Mouse (Mus musculus) hindbrain, embryonic 13.5 days (tissue): ENCODE measurements around the gene Coro2a. TPM values are rescaled to one million over a fixed set of nuclear protein-coding genes. Genes with fewer than 3 reads are reported as not detected.
"Not testable (repeated sequence)": the region's sequence is repeated elsewhere in the genome, so short reads cannot be mapped to it uniquely, and the experiment has no call there.

ENCODE experiments used
- ATAC-seq: fragments of 200-750 bp; cut with Nextera tagmentation; 2 replicates; pipeline ENCODE4 v1.8.0; 2017; ENCODE audit warnings: moderate TSS enrichment; ENCODE audit not compliant: low FRiP score
- H3K27ac ChIP-seq: fragments of 300-500 bp; sonication (generic); 2 replicates; pipeline ENCODE4 v1.5.1; 2015; ENCODE audit warnings: inconsistent platforms, mild to moderate bottlenecking, moderate library complexity
- H3K27me3 ChIP-seq: fragments of 300-500 bp; sonication (generic); 2 replicates; pipeline ENCODE4 v1.6.1; 2015; ENCODE audit warnings: mild to moderate bottlenecking, inconsistent platforms
- H3K36me3 ChIP-seq: fragments of 300-500 bp; sonication (generic); 2 replicates; pipeline ENCODE4 v1.6.1; 2015; ENCODE audit warnings: mild to moderate bottlenecking, inconsistent platforms
- H3K4me1 ChIP-seq: fragments of 300-500 bp; sonication (generic); replicated peaks from 2 replicates; pipeline ENCODE4 v1.6.1; 2015; ENCODE audit warnings: inconsistent platforms
- H3K4me2 ChIP-seq: fragments of 300-500 bp; sonication (generic); 2 replicates; pipeline ENCODE4 v1.6.1; 2015; ENCODE audit warnings: inconsistent platforms, mild to moderate bottlenecking, moderate library complexity
- H3K4me3 ChIP-seq: fragments of 300-500 bp; sonication (generic); 2 replicates; pipeline ENCODE4 v1.5.1; 2015; ENCODE audit warnings: mild to moderate bottlenecking, inconsistent platforms
- H3K9ac ChIP-seq: fragments of 300-500 bp; sonication (generic); 2 replicates; pipeline ENCODE4 v1.6.1; 2015; ENCODE audit warnings: mild to moderate bottlenecking, inconsistent platforms
- H3K9me3 ChIP-seq: fragments of 300-500 bp; sonication (generic); 2 replicates; pipeline ENCODE4 v1.6.1; 2016; ENCODE audit warnings: inconsistent platforms
- WGBS: fragments of 180-500 bp; shearing (Covaris S2); methylation state at CpG from one replicate; pipeline ENCODE4 v1.1.7; 2015; 5-methylcytosine and 5-hydroxymethylcytosine counted together
- polyA plus RNA-seq: library from polyadenylated mRNA; unstranded; fragments of >200 nt; fragmentation: Nextera tagmentation; extraction: Ambion mirVana; gene quantifications from 2 replicates; pipeline ENCODE4 v1.2.1, GENCODE M21; 2015

Gene Coro2a
- polyA plus RNA-seq, 1 experiment from 2014 or later: 6.0 TPM

DNA sequence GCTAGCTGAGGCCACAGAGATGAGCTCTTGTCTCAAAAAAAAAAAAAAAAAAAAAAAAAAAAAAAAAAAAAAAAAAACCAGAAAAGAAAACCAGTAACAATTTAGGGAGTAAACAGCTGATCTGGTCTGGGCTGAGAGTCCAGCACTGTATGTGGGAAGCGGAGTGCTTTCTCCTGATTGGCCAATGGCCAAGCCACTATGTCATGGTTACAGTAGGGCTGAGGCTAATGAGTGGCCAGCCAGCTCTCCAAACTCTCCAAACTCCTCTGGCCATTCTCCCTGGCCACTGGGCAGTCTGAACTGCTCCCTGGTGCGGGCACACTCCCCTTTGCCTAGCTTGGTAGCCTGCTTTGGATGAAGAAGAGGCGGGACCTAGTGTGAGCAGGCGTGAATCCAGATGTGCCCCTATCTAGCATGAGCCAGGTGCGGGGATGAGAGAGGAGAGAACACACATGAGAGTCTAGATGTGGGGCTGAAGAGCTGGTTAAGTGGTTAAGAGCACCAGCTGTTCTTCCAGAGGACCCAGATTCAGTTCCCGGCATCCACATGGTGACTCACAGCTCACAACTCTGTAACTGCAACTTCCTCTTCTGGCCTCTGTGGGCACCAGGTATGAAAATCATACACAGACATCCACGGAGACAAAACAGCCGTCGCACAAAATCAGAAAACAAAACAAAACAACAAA, 10.0 kb downstream of the Coro2a start:
- H3K27me3 ChIP-seq: 0 out of 2 replicates have a peak, but pooled peaks cover 2% of the 10 kb centered on the region
- no peak overlapping the region for H3K4me2 ChIP-seq
- no peak overlapping the region for H3K4me3 ChIP-seq
- no peaks in the 10 kb centered on the region for H3K36me3 ChIP-seq
- WGBS: 95% methylated on average over 9 of the region's 9 CpGs
- no peak for ATAC-seq
- no peak overlapping the region for H3K27ac ChIP-seq
- no peaks in the 10 kb centered on the region for H3K9me3 ChIP-seq
- no peak overlapping the region for H3K9ac ChIP-seq
- 0 out of 2 replicates have a peak, but pooled peaks cover 4% of the 10 kb centered on the region for H3K4me1 ChIP-seq

DNA sequence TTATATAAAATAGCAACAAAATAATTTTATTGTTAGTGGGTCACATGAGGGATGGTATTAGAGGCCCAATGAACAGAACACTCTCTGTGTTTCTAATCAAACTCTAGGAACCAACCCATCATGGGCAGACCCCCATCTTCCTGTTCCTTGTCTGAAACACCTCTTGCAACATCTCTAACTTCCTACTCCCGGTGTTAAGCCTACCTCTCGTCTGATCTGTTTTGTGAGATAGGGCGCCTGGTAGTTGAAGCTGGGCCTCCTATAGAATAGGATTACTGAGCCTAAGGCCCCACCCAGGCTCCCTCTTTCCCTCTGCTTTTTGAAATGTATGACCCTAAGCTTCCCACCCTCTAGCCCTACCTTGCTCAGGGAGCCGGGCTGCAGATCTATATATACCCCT, 11.2 kb downstream of the Coro2a start:
- Histone ChIP-seq H3K4me3 (no peak overlapping the region), H3K9ac (no peak overlapping the region), H3K4me2 (no peak overlapping the region), H3K4me1 (peaks cover 4% of the 10 kb centered on the region; the same call in 1 of the 2 replicates), H3K36me3 (no peaks in the 10 kb centered on the region), H3K27me3 (no peaks in the 10 kb centered on the region), H3K27ac (no peak overlapping the region), H3K9me3 (no peaks in the 10 kb centered on the region)
- no peak for ATAC-seq
- 84% methylated on average over 4 of the region's 4 CpGs for WGBS

DNA sequence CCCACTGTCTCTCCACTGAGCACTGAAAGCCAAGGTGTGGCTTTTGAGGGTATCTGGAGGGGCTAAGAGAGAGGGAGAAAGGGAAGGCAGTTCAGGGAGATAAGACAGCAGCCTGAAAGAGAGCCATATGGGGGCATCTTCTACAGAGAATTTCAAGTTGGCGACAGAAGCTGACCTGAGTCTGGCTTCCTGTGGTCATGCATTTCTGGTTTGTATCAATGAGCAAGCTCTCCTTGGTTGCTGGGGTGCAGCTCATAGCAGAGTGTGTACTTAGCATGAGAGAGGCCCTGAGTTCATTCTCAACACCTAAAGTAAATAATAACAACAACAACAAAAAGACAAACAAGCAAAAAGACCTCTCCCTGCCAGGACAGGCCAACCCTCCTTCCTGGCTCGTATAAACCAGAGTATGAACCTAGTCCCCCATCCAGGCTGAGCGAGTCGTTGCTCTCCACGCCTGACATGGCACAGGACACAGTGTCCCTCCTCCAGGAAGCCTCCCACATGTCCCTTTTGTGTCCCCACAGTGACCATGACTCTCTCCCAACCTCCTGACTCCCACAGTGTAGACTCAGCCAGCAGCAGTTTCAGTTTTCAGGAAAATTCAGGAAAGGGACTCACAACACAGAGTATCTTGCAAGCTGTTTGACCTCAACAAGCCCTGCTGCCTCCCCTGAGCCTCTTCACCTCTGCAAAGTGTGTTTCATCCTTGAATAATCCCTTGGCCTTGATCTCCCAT, 11.9 kb downstream of the Coro2a start:
- 73% methylated on average over 5 of the region's 5 CpGs for WGBS
- Histone ChIP-seq H3K9me3 (no peaks in the 10 kb centered on the region), H3K9ac (no peak overlapping the region), H3K36me3 (no peaks in the 10 kb centered on the region), H3K4me2 (no peak overlapping the region), H3K4me1 (peaks cover 4% of the 10 kb centered on the region; the same call in 1 of the 2 replicates), H3K27me3 (no peaks in the 10 kb centered on the region), H3K27ac (no peak overlapping the region), H3K4me3 (no peak overlapping the region)
- ATAC-seq: no peak

DNA sequence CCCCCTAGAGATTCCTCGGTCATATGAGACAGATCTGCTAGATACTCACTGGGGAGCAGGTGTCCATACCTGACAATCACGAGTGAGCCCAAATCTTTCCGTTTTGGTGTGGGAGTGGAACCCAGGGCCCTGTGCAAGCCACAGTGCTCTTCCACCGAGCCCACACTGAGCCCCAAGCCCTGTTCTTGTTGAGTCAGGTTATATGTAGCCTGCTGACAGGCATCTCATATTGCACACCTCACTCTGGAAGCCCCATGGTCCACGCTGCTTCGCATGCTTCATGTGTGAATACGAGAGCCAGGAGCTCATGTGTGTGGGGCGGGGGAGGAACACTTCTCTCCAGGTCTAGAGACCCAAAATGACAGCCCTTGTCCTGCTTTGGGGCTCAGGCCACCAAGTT, 12.9 kb downstream of the Coro2a start:
- Histone ChIP-seq H3K27ac (no peak overlapping the region), H3K36me3 (no peaks in the 10 kb centered on the region), H3K27me3 (no peaks in the 10 kb centered on the region), H3K4me1 (peaks cover 4% of the 10 kb centered on the region; the same call in 1 of the 2 replicates), H3K4me3 (no peak overlapping the region), H3K9ac (no peak overlapping the region), H3K9me3 (no peaks in the 10 kb centered on the region), H3K4me2 (no peak overlapping the region)
- no peak for ATAC-seq
- 89% methylated on average over 8 of the region's 8 CpGs for WGBS

DNA sequence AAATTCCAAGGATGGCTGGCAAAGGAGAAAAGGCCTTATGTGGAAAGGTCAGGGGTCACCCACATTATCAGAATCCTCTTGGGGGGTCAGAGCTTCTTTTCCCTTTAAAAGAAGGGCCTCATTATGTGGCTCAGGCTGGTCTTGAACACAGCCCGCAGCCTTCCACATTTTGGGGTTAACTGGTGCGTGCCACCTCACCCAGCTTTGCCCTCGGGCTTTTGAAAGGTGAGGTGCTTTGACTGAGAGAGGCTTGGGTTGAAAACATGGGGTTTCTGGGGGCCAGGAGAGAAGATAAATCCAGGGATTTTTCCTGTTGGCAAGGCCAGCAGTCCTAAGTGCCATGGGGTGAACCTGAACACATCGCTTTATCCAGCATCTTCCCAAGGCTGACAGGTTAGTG, 15.5 kb downstream of the Coro2a start:
- no peaks in the 10 kb centered on the region; the same call in 1 of the 2 replicates for H3K4me1 ChIP-seq
- no peak overlapping the region for H3K4me2 ChIP-seq
- no peak overlapping the region for H3K9ac ChIP-seq
- ATAC-seq: no peak
- H3K36me3 ChIP-seq: no peaks in the 10 kb centered on the region
- WGBS: 69% methylated on average over 4 of the region's 4 CpGs
- no peak overlapping the region for H3K27ac ChIP-seq
- no peaks in the 10 kb centered on the region for H3K27me3 ChIP-seq
- H3K9me3 ChIP-seq: 0 out of 2 replicates have a peak, but pooled peaks cover 3% of the 10 kb centered on the region
- no peak overlapping the region for H3K4me3 ChIP-seq

DNA sequence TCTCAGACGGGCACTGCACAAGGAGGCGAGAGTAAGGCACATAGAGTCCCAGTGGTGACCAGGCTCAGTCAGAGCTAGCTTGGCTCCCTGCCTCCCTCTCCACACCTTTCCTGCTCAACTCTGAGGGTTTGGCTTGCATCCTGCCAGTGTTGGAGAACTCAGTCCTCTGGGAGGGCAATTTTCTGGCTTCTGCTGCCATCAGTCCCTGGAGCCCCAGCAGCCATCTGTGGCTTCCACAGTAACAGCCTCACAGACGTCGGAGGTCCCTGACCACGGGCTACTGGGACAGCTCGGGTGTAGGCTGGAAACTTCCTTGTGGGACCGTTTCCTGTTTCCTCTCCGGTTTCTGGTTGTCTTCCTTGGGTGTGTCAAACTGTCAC, 16.2 kb downstream of the Coro2a start:
- H3K9me3 ChIP-seq: 0 out of 2 replicates have a peak, but pooled peaks cover 4% of the 10 kb centered on the region
- no peak for ATAC-seq
- H3K36me3 ChIP-seq: no peaks in the 10 kb centered on the region
- no peak overlapping the region for H3K4me3 ChIP-seq
- no peak overlapping the region for H3K9ac ChIP-seq
- H3K4me1 ChIP-seq: no peaks in the 10 kb centered on the region; the same call in 1 of the 2 replicates
- no peak overlapping the region for H3K27ac ChIP-seq
- no peaks in the 10 kb centered on the region for H3K27me3 ChIP-seq
- WGBS: 80% methylated on average over 8 of the region's 8 CpGs
- no peak overlapping the region for H3K4me2 ChIP-seq

DNA sequence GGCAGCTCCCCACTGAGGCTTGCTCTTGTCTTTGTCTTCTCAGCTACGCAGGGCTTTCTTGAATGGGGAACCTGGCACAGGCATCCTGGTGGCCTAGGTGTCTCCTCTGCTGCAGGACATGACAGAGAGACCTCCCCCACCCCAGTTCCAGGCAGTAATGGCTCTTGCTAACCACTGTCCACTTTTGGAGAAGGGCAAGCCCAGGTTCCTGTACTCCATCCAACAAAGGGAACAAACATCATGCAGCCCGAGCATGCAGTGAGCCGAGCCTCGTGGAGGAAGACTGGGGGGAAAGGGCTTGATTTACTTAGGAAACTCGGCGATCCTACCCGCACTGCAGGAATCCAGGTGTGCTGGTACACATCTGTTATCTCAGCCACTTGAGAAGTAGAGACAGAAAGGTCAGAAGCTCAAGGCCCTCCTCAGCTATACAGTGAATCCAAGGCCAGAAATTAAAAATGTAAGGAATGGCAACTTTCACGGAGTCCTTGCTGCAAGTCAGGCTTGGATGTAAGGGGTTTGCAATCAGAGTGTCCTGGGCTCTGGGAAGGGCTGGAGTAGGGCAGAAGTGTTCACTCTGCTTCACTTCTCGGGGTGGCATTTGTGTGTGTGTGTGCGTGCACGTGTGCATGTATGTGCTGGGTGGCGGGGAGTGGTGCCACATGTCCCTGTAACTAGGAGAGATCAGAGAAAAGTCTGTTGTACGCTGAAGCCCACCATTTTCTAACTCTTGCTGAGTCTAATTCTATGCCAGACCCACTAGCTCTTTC, 16.8 kb downstream of the Coro2a start:
- H3K9me3 ChIP-seq: 0 out of 2 replicates have a peak, but pooled peaks cover 4% of the 10 kb centered on the region
- no peak overlapping the region for H3K4me3 ChIP-seq
- no peaks in the 10 kb centered on the region for H3K27me3 ChIP-seq
- no peak overlapping the region for H3K9ac ChIP-seq
- WGBS: 75% methylated on average over 13 of the region's 13 CpGs
- H3K27ac ChIP-seq: no peak overlapping the region
- no peaks in the 10 kb centered on the region; the same call in 1 of the 2 replicates for H3K4me1 ChIP-seq
- no peak for ATAC-seq
- H3K36me3 ChIP-seq: no peaks in the 10 kb centered on the region
- no peak overlapping the region for H3K4me2 ChIP-seq

DNA sequence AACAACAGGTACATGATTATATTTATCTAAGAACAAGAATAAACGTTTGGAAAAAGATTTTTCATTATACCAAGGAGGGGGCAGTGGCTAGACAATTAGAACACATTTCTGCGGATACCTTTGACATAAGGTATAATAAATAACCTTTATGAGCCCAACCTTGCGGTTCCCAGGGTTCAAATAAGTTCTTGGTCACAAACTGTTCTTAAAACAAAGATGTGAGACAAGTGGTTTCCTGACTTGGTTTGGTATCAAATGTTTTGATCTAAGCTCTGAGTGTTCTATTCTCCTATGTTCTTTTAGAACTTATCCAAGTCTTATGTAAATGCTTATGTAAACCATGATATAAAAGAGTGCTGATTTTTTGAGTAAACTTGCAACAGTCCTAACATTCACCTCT, 17.5 kb downstream of the Coro2a start:
- ATAC-seq, H3K4me3 ChIP-seq, H3K9ac ChIP-seq, H3K27me3 ChIP-seq, H3K4me2 ChIP-seq, H3K27ac ChIP-seq, H3K4me1 ChIP-seq, H3K36me3 ChIP-seq, H3K9me3 ChIP-seq: not testable (repeated sequence)
- 80% methylated on average over 3 of the region's 3 CpGs for WGBS

DNA sequence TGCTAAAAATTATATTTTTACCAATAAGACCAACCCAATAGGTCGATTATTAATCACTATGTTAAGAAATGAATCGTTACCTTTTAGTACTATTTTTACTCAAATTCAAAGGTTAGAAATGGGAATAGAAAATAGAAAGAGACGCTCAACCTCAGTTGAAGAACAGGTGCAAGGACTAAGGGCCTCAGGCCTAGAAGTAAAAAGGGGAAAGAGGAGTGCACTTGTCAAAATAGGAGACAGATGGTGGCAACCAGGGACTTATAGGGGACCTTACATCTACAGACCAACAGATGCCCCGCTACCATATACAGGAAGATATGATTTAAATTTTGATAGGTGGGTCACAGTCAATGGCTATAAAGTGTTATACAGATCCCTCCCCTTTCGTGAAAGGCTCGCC, 17.9 kb downstream of the Coro2a start:
- not testable (repeated sequence) for H3K4me3 ChIP-seq, H3K9ac ChIP-seq, H3K27ac ChIP-seq, ATAC-seq, H3K4me1 ChIP-seq, H3K9me3 ChIP-seq, H3K36me3 ChIP-seq, H3K27me3 ChIP-seq, H3K4me2 ChIP-seq
- 91% methylated on average over 2 of the region's 6 CpGs for WGBS

DNA sequence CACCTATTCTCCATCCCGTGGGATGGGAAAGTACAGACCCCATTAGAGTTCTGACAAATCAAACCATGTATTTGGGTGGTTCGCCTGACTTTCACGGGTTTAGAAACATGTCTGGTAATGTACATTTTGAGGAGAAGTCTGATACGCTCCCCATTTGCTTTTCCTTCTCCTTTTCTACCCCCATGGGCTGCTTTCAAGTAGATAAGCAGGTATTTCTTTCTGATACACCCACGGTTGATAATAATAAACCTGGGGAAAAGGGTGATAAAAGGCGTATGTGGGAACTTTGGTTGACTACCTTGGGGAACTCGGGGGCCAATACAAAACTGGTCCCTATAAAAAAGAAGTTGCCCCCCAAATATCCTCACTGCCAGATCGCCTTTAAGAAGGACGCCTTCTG, 20.0 kb downstream of the Coro2a start:
- not testable (repeated sequence) for ATAC-seq, H3K4me1 ChIP-seq, H3K4me2 ChIP-seq, H3K9ac ChIP-seq, H3K9me3 ChIP-seq, H3K27me3 ChIP-seq, H3K27ac ChIP-seq, H3K36me3 ChIP-seq, H3K4me3 ChIP-seq
- WGBS: 88% methylated on average over 9 of the region's 9 CpGs

DNA sequence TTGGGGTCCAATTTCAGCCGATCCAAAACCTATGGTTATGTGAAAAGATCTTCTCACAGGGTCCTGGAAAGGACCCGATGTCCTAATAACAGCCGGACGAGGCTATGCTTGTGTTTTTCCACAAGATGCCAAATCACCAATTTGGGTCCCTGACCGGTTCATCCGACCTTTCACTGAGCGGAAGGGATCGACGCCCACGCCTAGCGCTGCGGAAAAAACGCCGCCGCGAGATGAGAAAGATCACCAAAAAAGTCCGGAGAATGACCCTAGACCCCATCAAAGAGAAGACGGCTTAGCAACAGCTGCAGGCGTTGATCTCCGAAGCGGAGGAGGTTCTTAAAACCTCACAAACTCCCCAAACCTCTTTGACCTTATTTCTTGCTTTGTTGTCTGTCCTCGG, 20.4 kb downstream of the Coro2a start:
- H3K36me3 ChIP-seq, H3K4me2 ChIP-seq, H3K4me1 ChIP-seq, H3K4me3 ChIP-seq, H3K27me3 ChIP-seq, H3K9ac ChIP-seq, H3K27ac ChIP-seq, ATAC-seq: not testable (repeated sequence)
- WGBS: 95% methylated on average over 22 of the region's 22 CpGs
- peaks cover 10% of the 10 kb centered on the region for H3K9me3 ChIP-seq

DNA sequence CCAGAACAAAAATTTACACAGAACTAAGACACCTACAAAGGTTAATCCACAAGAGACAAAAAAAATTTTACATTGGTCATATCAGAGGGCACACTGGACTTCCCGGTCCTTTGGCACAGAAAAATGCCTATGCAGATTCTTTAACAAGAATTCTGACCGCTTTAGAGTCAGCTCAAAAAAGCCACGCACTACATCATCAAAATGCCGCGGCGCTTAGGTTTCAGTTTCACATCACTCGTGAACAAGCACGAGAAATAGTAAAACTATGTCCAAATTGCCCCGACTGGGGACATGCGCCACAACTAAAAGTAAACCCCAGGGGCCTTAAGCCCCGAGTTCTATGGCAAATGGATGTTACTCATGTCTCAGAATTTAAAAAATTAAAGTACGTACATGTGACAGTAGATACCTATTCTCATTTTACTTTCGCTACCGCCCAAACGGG, 21.2 kb downstream of the Coro2a start:
- not testable (repeated sequence) for H3K9ac ChIP-seq, H3K4me1 ChIP-seq, H3K36me3 ChIP-seq, H3K4me3 ChIP-seq, H3K27me3 ChIP-seq, H3K4me2 ChIP-seq, ATAC-seq, H3K27ac ChIP-seq
- WGBS: 93% methylated on average over 15 of the region's 15 CpGs
- peaks cover 12% of the 10 kb centered on the region for H3K9me3 ChIP-seq
